Mouse (Mus musculus) cerebellum, postnatal 25 days (tissue): Measurements from ENCODE around the gene Gatad1.
A peak's percentile ranks its signal among the peaks of the same experiment; 100 is the strongest.
"Not testable (repeated sequence)": the region's sequence is repeated elsewhere in the genome, so short reads cannot be mapped to it uniquely, and the experiment has no call there.

Source experiments
- DNase-seq, 2 experiments: peaks; one replicate each; pipeline ENCODE4 v3.0.0; 2021; ENCODE audit warnings: mixed read lengths in 2 of 2

The Gatad1 gene

GRCm38 (mm10) chr5:3657085-3657484, at the start of gene Gatad1:
Gene Gatad1 (minus strand): TSS chr5:3657185.
- no peak for DNase-seq

DNA sequence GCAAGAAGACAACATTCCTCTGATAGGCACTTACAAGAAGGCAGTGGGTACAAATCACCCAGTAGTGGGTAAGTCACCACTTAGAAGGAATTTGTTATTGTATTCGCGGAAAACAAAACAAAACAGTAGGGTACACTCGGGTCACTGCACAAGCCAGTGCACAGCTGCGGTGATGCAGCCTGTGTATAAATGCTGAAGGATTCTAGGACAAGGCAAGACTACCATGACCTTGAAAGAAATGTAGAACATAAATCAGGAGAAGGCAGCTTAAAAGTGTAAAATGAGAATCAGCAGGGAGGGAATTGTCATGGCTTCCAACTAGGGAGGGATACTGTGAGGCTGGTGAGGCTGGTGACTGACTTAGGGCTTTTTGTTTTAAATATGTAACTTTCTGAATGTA, 45.2 kb upstream of the Gatad1 start:
- no peak for DNase-seq

GRCm38 (mm10) chr5:3700025-3700424, 43.0 kb upstream of the Gatad1 start:
- no peak for DNase-seq

GRCm38 (mm10) chr5:3696031-3696430, 39.0 kb upstream of the Gatad1 start:
- no peak for DNase-seq

DNA sequence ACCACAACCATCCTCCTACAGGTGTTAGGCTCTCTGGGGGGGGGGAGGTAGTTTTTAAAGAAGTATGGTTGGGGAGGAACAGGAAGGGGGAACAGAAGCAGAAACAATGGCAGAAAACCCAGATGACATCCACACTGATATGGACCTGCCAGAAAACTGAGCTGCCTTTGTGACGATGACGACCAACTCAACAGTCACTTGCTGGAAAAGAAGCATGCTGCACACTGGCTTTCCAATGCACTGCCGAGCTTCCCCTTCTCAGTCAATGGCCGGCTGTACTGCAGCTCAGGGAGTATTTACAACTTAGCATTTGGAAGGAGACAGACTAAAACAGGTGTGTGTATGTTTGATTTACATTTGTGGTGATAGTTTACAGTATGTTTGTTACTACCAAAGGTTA, 38.2 kb upstream of the Gatad1 start:
- no peak for DNase-seq

DNA sequence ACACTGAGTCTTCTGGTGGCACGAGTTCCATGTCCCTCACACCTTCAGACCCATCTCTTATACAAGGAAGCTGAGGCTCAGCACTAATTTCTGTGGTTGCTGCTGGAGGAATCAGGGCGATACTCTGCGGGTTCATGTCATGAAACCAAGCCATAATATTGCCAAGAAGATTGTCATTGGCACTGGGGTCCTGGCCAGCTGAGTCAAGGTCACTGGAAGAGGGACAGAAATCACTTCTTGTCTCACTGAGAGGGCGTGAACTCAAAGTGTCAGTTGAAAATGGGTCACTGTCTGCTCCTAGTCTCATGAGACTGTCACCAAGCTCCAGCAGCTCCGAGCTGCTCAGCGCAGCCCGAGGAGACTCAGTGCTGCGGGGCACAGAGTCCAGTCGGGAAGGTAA, 36.0 kb upstream of the Gatad1 start:
- DNase-seq, result no peak

GRCm38 (mm10) chr5:3691283-3691682, 34.3 kb upstream of the Gatad1 start:
- DNase-seq, result no peak

- no peak for DNase-seq
These were observed 31.3 kb upstream of the Gatad1 start for GRCm38 (mm10) chr5:3688298-3688697.

GRCm38 (mm10) chr5:3669938-3670554, 13.1 kb upstream of the Gatad1 start:
- no peak for DNase-seq

DNA sequence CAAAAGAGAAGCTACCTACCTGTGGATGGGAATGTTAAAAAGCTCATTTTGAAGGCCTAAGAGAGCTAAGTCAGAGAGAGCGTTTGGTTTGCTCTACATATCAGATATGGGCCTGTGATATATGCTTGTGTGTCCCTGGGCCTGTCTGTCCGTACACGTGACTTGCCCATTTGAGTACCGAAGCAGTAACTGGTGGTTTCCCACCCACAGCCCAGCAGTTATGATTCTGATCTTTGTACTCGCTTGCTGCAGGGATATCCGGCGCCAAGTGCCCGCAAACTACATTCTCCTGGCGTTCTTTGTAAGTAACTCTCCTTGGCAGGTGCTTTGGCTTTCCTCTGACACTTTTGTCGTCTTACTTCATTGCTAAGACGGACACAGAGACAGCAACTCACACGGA, 9.6 kb upstream of the Gatad1 start:
- DNase-seq, result no peak

DNA sequence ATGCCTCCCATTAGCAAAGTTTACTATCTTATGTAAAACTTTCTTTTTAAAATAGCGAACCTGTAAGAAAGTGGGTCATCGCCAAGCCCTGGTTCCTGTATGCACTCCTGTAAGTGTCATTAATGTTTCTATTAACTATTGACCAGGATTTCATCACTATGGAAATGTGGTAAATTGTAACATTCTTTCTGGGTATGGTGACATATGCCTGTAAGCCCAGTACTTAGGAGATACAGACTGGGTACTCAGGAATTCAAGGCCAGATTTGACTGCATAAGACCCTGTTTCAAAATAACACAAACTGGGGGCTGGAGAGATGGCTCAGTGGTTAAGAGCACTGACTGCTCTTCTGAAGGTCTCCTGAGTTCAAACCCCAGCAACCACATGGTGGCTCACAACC, 8.2 kb upstream of the Gatad1 start:
- no peak for DNase-seq

- DNase-seq, result no peak
These were observed 3.2 kb downstream of the Gatad1 start for GRCm38 (mm10) chr5:3653801-3654200.

- DNase-seq, result not testable (repeated sequence)
These were observed 3.9 kb downstream of the Gatad1 start for GRCm38 (mm10) chr5:3652903-3653575.

DNA sequence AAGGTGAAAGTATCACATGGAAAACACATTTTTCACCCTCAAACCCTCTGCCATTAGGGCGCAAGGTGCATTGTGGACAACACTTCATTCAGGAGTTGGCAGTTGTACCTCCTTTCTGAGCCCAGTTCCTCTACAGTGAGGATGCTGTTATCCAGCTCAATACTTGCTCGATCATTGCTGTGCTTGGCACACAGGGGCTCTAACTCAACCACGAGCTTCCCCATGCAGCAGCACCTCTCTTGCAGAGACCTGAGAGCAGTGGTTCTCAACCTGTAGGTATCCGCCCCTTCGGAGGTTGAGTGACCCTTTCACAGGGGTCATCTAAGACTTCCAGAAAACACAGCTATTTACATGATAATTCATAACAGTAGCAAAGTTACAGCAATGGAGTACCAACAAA, 5.4 kb downstream of the Gatad1 start:
- no peak for DNase-seq

DNA sequence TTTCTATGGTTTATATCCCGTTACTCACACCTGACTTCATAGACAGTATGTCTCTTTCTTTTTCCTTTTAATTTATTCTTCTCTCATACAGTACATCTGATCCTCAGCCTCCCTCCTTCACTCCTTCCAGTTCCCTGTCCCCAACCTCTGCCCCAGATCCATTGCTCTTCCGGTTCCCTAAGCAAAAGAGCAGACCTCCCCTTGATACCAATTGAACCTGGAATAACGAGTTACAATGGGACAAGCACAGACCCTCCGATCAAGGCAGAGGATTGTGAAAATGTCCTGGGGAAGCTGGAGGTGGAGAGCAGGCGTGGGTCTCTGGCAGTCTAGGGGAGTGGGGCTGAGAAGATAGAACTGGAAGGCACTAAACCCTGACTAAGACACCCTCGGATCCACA, 6.1 kb downstream of the Gatad1 start, which contains the start of gene Tmbim7:
Gene Tmbim7, plus strand, starts transcription at position 301 of the 400 bp plus-strand sequence.
- DNase-seq, result no peak

DNA sequence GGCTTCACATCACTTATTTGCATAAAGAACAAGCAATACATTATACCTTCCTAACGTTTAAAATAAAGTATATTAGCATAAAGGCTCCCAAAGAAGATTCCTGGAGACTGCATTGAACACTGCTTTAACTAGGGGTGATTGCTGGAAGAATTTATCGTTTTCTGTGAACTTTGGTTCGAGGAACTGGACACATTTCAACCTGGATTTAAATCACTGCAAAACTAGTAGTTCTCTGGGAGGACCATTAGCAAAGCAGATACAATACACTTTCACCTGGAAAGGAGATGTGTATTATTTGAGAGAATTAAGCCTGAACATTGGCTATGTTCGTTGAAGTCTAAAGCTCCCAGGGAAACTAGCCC, 8.2 kb downstream of the Gatad1 start:
- DNase-seq, result no peak

DNA sequence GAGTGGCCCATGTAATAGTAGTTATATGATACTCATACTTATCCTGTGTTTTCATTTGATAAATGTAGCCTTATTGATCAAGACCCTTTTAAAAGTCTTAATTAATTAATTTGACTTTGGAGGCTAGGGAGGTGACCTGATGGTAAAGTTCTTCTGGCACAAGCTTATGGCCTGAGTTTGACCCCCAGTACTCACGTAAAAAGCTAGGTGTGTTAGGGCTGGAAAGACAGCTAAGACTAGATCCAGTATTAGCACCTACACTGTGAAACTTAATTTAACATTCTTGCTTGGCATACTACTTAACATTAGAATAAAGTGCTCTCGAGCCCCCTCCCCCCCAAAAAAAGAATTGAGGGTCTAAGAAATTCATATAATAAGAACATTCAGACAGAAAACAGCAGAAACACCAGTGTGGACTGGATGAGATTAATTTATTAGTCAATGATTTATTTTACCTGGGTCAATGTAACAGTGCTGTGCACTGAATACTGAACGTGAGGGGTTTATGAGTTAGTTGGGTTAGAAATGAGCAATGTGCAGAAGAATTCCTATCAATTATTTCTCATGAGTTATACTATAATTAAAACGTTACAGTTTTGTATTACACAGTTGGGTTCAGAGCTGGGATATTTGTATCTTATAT, 8.7 kb downstream of the Gatad1 start:
- DNase-seq, result no peak

DNA sequence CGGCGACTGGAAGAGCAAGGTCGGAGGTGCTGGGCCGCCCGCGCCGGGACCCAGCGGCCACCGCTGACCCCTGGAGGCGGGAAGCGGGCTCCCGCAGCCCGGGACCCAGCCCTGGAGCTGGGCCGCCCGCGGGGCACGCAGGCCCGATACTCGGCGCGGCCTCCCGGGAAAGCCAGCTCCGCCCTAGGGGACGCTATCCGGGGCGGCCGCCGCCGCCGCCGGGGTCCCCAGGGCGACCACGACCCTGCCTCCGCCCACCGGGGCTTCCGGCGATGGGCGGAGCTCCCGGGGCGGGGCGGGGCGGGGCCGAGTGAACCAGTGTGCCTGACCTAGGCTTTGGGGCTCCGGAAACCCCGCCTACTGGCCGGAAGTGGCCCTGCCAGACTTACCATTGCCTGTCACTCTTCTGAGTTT, 9.3 kb downstream of the Gatad1 start:
- peak; percentile 86 to 92 for DNase-seq

GRCm38 (mm10) chr5:3646991-3647707, 9.8 kb downstream of the Gatad1 start:
- DNase-seq, result peak in 1 of 2 experiments; percentile 71

DNA sequence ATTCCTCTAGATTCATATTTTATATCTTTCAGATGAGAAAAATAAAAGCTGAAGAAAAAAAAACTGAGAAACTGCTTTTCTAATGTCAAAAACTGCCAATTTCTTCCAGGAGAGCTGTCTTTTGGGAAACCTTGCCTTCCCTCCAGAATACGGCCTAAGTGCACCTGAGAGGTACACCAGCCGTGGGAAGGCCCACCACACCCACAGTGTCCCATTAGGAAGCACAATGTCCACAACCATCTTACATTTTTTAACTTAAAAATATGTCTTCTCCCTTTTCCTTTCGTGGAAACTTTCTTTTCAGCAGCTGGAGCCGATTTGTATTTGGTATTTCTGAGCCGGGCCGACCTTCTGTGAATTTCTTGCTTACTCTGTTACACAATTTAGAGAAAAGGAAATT, 10.4 kb downstream of the Gatad1 start:
- no peak for DNase-seq

- no peak for DNase-seq
These were observed 11.7 kb downstream of the Gatad1 start for GRCm38 (mm10) chr5:3645326-3645725.

GRCm38 (mm10) chr5:3644621-3645020, 12.4 kb downstream of the Gatad1 start:
- DNase-seq, result no peak

GRCm38 (mm10) chr5:3635286-3635685, 21.7 kb downstream of the Gatad1 start:
- no peak for DNase-seq

DNA sequence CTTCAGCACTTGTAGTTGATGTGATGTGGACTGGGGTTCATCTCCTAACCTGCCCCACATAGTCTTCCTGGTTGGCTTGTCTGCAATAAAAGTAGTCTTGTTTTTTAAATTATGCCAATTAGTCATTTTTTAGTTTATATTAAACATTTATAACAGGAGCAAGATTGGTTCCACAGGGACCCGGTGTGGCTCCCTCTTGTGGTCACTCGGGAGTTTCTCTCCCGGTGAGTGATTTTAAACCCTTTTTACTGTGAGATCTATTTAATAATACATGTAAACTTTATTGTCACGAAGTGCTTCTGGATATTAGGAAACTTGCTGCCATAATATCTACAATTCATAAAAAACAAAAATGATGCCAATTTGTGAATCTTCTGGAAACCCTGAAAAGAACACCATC, 23.0 kb downstream of the Gatad1 start:
- peak in 1 of 2 experiments; percentile 18 for DNase-seq
